Comparison of ENCODE assay signal across 10 mouse cellular contexts in the genomic region with DNA sequence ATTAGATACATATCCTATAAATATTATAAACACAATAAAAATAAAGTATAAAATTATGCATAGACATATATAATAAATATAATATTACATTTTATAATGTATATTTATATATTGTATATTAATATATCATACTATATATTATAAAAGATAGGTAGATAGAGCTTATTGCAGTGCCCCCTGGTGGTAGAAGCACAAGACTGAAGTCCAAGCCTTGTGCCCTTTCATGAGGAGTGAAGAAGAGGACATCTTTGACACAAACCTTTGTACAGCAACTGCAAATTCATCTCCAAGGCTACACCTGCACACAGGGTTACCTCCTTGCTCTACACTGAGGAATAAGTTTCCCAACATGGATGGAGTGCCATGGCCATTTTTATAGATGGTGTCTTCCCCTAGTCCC. TPM values are rescaled to one million over a fixed set of nuclear protein-coding genes. Genes with fewer than 3 reads are reported as not detected.
DNase-seq lines count a peak whose midpoint lies in the region; ATAC-seq and TF ChIP-seq lines count a peak whose summit lies in the region.
"Had no signal": no experiment of that assay in that cellular context is flagged by ENCODE, and none has a peak within 500 bp of the region (broad histone marks: within the 10 kb centered on the region; RNA-seq: fewer than 3 reads in every experiment).

No protein-coding gene starts in this region.

- H3K36me3 ChIP-seq in hindbrain, embryonic 14.5 days (replicated peaks; ENCODE audit: control insufficient read depth, insufficient read depth): no peaks in the 10 kb centered on the region
- H3K36me3 ChIP-seq in hindbrain, embryonic 10.5 days: no peaks in the 10 kb centered on the region
- H3K36me3 ChIP-seq in G1E (replicated peaks): no peaks in the 10 kb centered on the region
- H3K36me3 ChIP-seq in kidney, postnatal 0 days (ENCODE audit: insufficient read depth, low read length): no peaks in the 10 kb centered on the region
- H3K36me3 ChIP-seq in midbrain, postnatal 0 days (ENCODE audit: insufficient read depth, low read length): no peaks in the 10 kb centered on the region
- no peaks in the 10 kb centered on the region for H3K36me3 ChIP-seq in forebrain, embryonic 16.5 days (ENCODE audit: control insufficient read depth, insufficient read depth)

- no peaks in the 10 kb centered on the region for H3K27me3 ChIP-seq in hindbrain, embryonic 14.5 days (ENCODE audit: control insufficient read depth, insufficient read depth, low read length)
- no peaks in the 10 kb centered on the region for H3K27me3 ChIP-seq in hindbrain, embryonic 10.5 days (ENCODE audit: insufficient read depth, poor library complexity, severe bottlenecking)
- peaks cover 4% of the 10 kb centered on the region; the same call in 1 of the 2 replicates for H3K27me3 ChIP-seq in G1E (ENCODE audit: insufficient read depth, low read length)
- no peaks in the 10 kb centered on the region for H3K27me3 ChIP-seq in kidney, postnatal 0 days (ENCODE audit: insufficient read depth, low read length)
- no peaks in the 10 kb centered on the region for H3K27me3 ChIP-seq in midbrain, postnatal 0 days (ENCODE audit: insufficient read depth, low read length)
- H3K27me3 ChIP-seq in forebrain, embryonic 16.5 days (replicated peaks; ENCODE audit: control insufficient read depth, insufficient read depth, low read length): no peaks in the 10 kb centered on the region

- no peaks in the 10 kb centered on the region for H3K9me3 ChIP-seq in hindbrain, embryonic 14.5 days (ENCODE audit: control insufficient read depth, low read length)
- no peaks in the 10 kb centered on the region for H3K9me3 ChIP-seq in hindbrain, embryonic 10.5 days
- no peaks in the 10 kb centered on the region for H3K9me3 ChIP-seq in G1E (replicated peaks)
- H3K9me3 ChIP-seq in kidney, postnatal 0 days (replicated peaks; ENCODE audit: low read length): no peaks in the 10 kb centered on the region
- H3K9me3 ChIP-seq in midbrain, postnatal 0 days (ENCODE audit: low read length): no peaks in the 10 kb centered on the region
- no peaks in the 10 kb centered on the region for H3K9me3 ChIP-seq in forebrain, embryonic 16.5 days (ENCODE audit: control insufficient read depth, low read length)

- DNase-seq in hindbrain, embryonic 14.5 days (ENCODE audit: low spot score): peak; percentile 65
- no peak for DNase-seq in hindbrain, embryonic 10.5 days (ENCODE audit: low spot score)
- DNase-seq in 3T3-L1 (ENCODE audit: low read depth, low spot score): peak; percentile 79
- DNase-seq in G1E (ENCODE audit: low spot score): no peak
- DNase-seq in cerebellum, adult 9-10 months: peak; percentile 76
- peak; percentile 83 for DNase-seq in kidney, postnatal 0 days (ENCODE audit: low spot score)
- peak; percentile 57 for DNase-seq in midbrain, postnatal 0 days (ENCODE audit: low spot score)

- no peaks in the 10 kb centered on the region for H3K4me1 ChIP-seq in hindbrain, embryonic 14.5 days (replicated peaks; ENCODE audit: control insufficient read depth, insufficient read depth, low read length)
- H3K4me1 ChIP-seq in hindbrain, embryonic 10.5 days (replicated peaks): no peaks in the 10 kb centered on the region
- H3K4me1 ChIP-seq in G1E (ENCODE audit: insufficient read depth, low read depth, low read length): no peaks in the 10 kb centered on the region
- no peaks in the 10 kb centered on the region for H3K4me1 ChIP-seq in kidney, postnatal 0 days (replicated peaks; ENCODE audit: insufficient read depth, low read length)
- no peaks in the 10 kb centered on the region for H3K4me1 ChIP-seq in midbrain, postnatal 0 days (ENCODE audit: insufficient read depth, low read length)
- no peaks in the 10 kb centered on the region for H3K4me1 ChIP-seq in forebrain, embryonic 16.5 days (replicated peaks; ENCODE audit: control insufficient read depth, insufficient read depth, low read length)

- no peak for ATAC-seq in hindbrain, embryonic 14.5 days (ENCODE audit: low FRiP score)
- ATAC-seq in G1E (ENCODE audit: extremely low read depth, insufficient number of reproducible peaks, low FRiP score, poor library complexity, severe bottlenecking): no peak
- no peak for ATAC-seq in kidney, postnatal 0 days (replicated peaks; ENCODE audit: low FRiP score, low read depth)
- ATAC-seq in midbrain, postnatal 0 days (ENCODE audit: low FRiP score): no peak
- no peak for ATAC-seq in forebrain, embryonic 16.5 days

- H3K4me2 ChIP-seq in hindbrain, embryonic 14.5 days (replicated peaks): no peak overlapping the region
- no peak overlapping the region for H3K4me2 ChIP-seq in kidney, postnatal 0 days (ENCODE audit: low read length)
- no peak overlapping the region for H3K4me2 ChIP-seq in midbrain, postnatal 0 days (ENCODE audit: low read depth, low read length, poor library complexity, severe bottlenecking)
- H3K4me2 ChIP-seq in forebrain, embryonic 16.5 days (ENCODE audit: low read length): no peak overlapping the region

- peak; percentile 29; the same call in 1 of the 2 replicates for TF ChIP-seq CTCF in G1E (IDR thresholded peaks at IDR 0.05; ENCODE audit: low read depth, low read length)
- peak; percentile 69 for TF ChIP-seq CTCF in kidney, postnatal 0 days (IDR thresholded peaks at IDR 0.05; ENCODE audit: low read depth)
- peak; percentile 65 for TF ChIP-seq CTCF in midbrain, postnatal 0 days (IDR thresholded peaks at IDR 0.05)

- no peak overlapping the region for H3K4me3 ChIP-seq in hindbrain, embryonic 14.5 days (replicated peaks; ENCODE audit: low read length)
- H3K4me3 ChIP-seq in hindbrain, embryonic 10.5 days: no peak overlapping the region
- no peak overlapping the region for H3K4me3 ChIP-seq in G1E (ENCODE audit: low read depth, low read length)
- no peak overlapping the region for H3K4me3 ChIP-seq in kidney, postnatal 0 days (replicated peaks; ENCODE audit: low read depth, low read length)
- no peak overlapping the region for H3K4me3 ChIP-seq in midbrain, postnatal 0 days (ENCODE audit: low read depth, low read length)
- H3K4me3 ChIP-seq in forebrain, embryonic 16.5 days (replicated peaks; ENCODE audit: low read length): no peak overlapping the region

- H3K9ac ChIP-seq in hindbrain, embryonic 14.5 days: no peak overlapping the region
- no peak overlapping the region for H3K9ac ChIP-seq in kidney, postnatal 0 days (ENCODE audit: low read depth, low read length)
- H3K9ac ChIP-seq in midbrain, postnatal 0 days (replicated peaks; ENCODE audit: low read length, poor library complexity, severe bottlenecking): no peak overlapping the region
- H3K9ac ChIP-seq in forebrain, embryonic 16.5 days (replicated peaks; ENCODE audit: low read depth, low read length): no peak overlapping the region

- H3K27ac ChIP-seq in hindbrain, embryonic 14.5 days: no peak overlapping the region
- no peak overlapping the region for H3K27ac ChIP-seq in hindbrain, embryonic 10.5 days
- no peak overlapping the region for H3K27ac ChIP-seq in kidney, postnatal 0 days
- H3K27ac ChIP-seq in midbrain, postnatal 0 days (ENCODE audit: low read depth, low read length): no peak overlapping the region
- no peak overlapping the region for H3K27ac ChIP-seq in forebrain, embryonic 16.5 days (ENCODE audit: low read length)

RNA-seq across cellular contexts. Expression of a gene that starts 20.0 kb away (rescaled TPM):
- polyA plus RNA-seq in hindbrain, embryonic 14.5 days (2014; fragmentation: Nextera tagmentation; extraction: Ambion mirVana): 0.73 and 1.7 TPM in 2 replicates
- polyA plus RNA-seq in hindbrain, embryonic 10.5 days (2016; fragmentation: Nextera tagmentation; extraction: Ambion mirVana): 0.90 and 2.5 TPM in 2 replicates
- total RNA-seq in G1E (2014; fragmentation: Nextera tagmentation) (not detected in 2 replicates), G1E (2017) (0.38 and 0.41 TPM in 2 replicates)
- not detected in 2 replicates for polyA plus RNA-seq in G1E (2012)
- polyA plus RNA-seq in kidney, postnatal 0 days (2015; fragmentation: Nextera tagmentation; extraction: Ambion mirVana): not detected in 2 replicates
- total RNA-seq in midbrain, postnatal 0 days (2014; rRNA removed): 0.24 and 4.9 TPM in 2 replicates
- 1.4 and 2.8 TPM in 2 replicates for polyA plus RNA-seq in midbrain, postnatal 0 days (2015; fragmentation: Nextera tagmentation; extraction: Ambion mirVana)
- 0.81 and 1.3 TPM in 2 replicates for polyA plus RNA-seq in forebrain, embryonic 16.5 days (2015; fragmentation: Nextera tagmentation; extraction: Ambion mirVana)
- total RNA-seq: common myeloid progenitor, adult 5-6 weeks had no signal
- polyA plus RNA-seq: small intestine, adult 2 months had no signal

RNA-seq across cellular contexts. Expression of a gene that starts 31.8 kb away (rescaled TPM):
- 173 and 180 TPM in 2 replicates for polyA plus RNA-seq in hindbrain, embryonic 14.5 days (2014; fragmentation: Nextera tagmentation; extraction: Ambion mirVana)
- 210 and 212 TPM in 2 replicates for polyA plus RNA-seq in hindbrain, embryonic 10.5 days (2016; fragmentation: Nextera tagmentation; extraction: Ambion mirVana)
- total RNA-seq in G1E (2014; fragmentation: Nextera tagmentation) (68.5 and 75.9 TPM in 2 replicates), G1E (2017) (64.5 and 81.1 TPM in 2 replicates)
- polyA plus RNA-seq in G1E (2012): 19.0 and 25.1 TPM in 2 replicates
- 119 and 127 TPM in 2 replicates for polyA plus RNA-seq in kidney, postnatal 0 days (2015; fragmentation: Nextera tagmentation; extraction: Ambion mirVana)
- total RNA-seq in midbrain, postnatal 0 days (2014; rRNA removed): 96.2 and 111 TPM in 2 replicates
- polyA plus RNA-seq in midbrain, postnatal 0 days (2015; fragmentation: Nextera tagmentation; extraction: Ambion mirVana): 91.5 and 92.2 TPM in 2 replicates
- 172 and 192 TPM in 2 replicates for polyA plus RNA-seq in forebrain, embryonic 16.5 days (2015; fragmentation: Nextera tagmentation; extraction: Ambion mirVana)

RNA-seq across cellular contexts. Expression of a gene that starts 48.3 kb away (rescaled TPM):
- 32.6 and 37.3 TPM in 2 replicates for polyA plus RNA-seq in hindbrain, embryonic 14.5 days (2014; fragmentation: Nextera tagmentation; extraction: Ambion mirVana)
- polyA plus RNA-seq in hindbrain, embryonic 10.5 days (2016; fragmentation: Nextera tagmentation; extraction: Ambion mirVana): 28.8 and 31.8 TPM in 2 replicates
- not detected in 2 replicates for total RNA-seq in G1E (2014; fragmentation: Nextera tagmentation)
- total RNA-seq in G1E (2017): 0.11 and 0.12 TPM in 2 replicates
- 0.02 TPM in 2 replicates for polyA plus RNA-seq in G1E (2012)
- polyA plus RNA-seq in kidney, postnatal 0 days (2015; fragmentation: Nextera tagmentation; extraction: Ambion mirVana): 14.0 and 15.6 TPM in 2 replicates
- total RNA-seq in midbrain, postnatal 0 days (2014; rRNA removed): 43.9 and 52.7 TPM in 2 replicates
- polyA plus RNA-seq in midbrain, postnatal 0 days (2015; fragmentation: Nextera tagmentation; extraction: Ambion mirVana): 20.5 and 23.5 TPM in 2 replicates
- polyA plus RNA-seq in forebrain, embryonic 16.5 days (2015; fragmentation: Nextera tagmentation; extraction: Ambion mirVana): 26.8 and 27.1 TPM in 2 replicates

RNA-seq across cellular contexts. Expression of a gene that starts 59.7 kb away (rescaled TPM):
- polyA plus RNA-seq in hindbrain, embryonic 14.5 days (2014; fragmentation: Nextera tagmentation; extraction: Ambion mirVana): 35.4 and 36.3 TPM in 2 replicates
- polyA plus RNA-seq in hindbrain, embryonic 10.5 days (2016; fragmentation: Nextera tagmentation; extraction: Ambion mirVana): 36.0 and 36.7 TPM in 2 replicates
- 13.3 and 18.0 TPM in 2 replicates for total RNA-seq in G1E (2014; fragmentation: Nextera tagmentation)
- 21.3 and 21.5 TPM in 2 replicates for total RNA-seq in G1E (2017)
- 31.4 and 34.9 TPM in 2 replicates for polyA plus RNA-seq in G1E (2012)
- 42.8 and 43.1 TPM in 2 replicates for polyA plus RNA-seq in kidney, postnatal 0 days (2015; fragmentation: Nextera tagmentation; extraction: Ambion mirVana)
- 15.2 and 19.7 TPM in 2 replicates for total RNA-seq in midbrain, postnatal 0 days (2014; rRNA removed)
- polyA plus RNA-seq in midbrain, postnatal 0 days (2015; fragmentation: Nextera tagmentation; extraction: Ambion mirVana): 44.0 and 44.6 TPM in 2 replicates
- 43.9 and 44.7 TPM in 2 replicates for polyA plus RNA-seq in forebrain, embryonic 16.5 days (2015; fragmentation: Nextera tagmentation; extraction: Ambion mirVana)

Comparison
In these comparisons a context has a peak if more than half of its experiments do, and no peak if none do; other contexts are left out.
1. DNase-seq: peak in hindbrain, embryonic 14.5 days (single experiment), 3T3-L1 (single experiment), cerebellum, adult 9-10 months (single experiment), kidney, postnatal 0 days (single experiment) and midbrain, postnatal 0 days (single experiment); none in hindbrain, embryonic 10.5 days (single experiment) and G1E (single experiment).
2. RNA of a gene that starts 48.3 kb away (polyA plus RNA-seq): 32.6 to 37.3 TPM in hindbrain, embryonic 14.5 days, 28.8 to 31.8 TPM in hindbrain, embryonic 10.5 days, 26.8 to 27.1 TPM in forebrain, embryonic 16.5 days, 20.5 to 23.5 TPM in midbrain, postnatal 0 days and 14.0 to 15.6 TPM in kidney, postnatal 0 days; 0.02 TPM in G1E; every median in the first group is over 10 times any median in the second.
3. Peak in every context shown above with its lines, with median percentiles within 50 percentile points of each other: CTCF ChIP-seq.